Mouse (Mus musculus): ENCODE data around the gene Ak5.
"Not testable (repeated sequence)": the region's sequence is repeated elsewhere in the genome, so short reads cannot be mapped to it uniquely, and the experiment has no call there.

Ak5 gene

DNA sequence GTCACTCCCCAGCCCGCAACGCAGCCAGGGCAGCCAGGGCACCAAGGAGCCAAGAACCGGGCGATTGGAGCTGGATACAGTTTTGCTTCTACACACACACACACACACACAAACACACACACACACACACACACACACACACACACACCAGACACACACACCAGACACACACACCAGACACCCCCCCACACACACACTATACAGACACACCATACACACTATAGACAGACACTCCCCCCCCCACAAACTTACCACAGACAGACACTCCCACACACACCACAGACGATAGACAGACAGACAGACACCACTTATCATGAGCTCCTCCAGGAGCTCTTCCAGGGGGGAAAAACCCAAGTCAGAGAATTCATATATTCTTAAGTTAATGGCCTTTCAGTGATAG is at the start of gene Ak5:
Gene Ak5 (minus strand): TSS at position 122 of the 400 bp plus-strand sequence.
- DNase-seq: no peak

DNA sequence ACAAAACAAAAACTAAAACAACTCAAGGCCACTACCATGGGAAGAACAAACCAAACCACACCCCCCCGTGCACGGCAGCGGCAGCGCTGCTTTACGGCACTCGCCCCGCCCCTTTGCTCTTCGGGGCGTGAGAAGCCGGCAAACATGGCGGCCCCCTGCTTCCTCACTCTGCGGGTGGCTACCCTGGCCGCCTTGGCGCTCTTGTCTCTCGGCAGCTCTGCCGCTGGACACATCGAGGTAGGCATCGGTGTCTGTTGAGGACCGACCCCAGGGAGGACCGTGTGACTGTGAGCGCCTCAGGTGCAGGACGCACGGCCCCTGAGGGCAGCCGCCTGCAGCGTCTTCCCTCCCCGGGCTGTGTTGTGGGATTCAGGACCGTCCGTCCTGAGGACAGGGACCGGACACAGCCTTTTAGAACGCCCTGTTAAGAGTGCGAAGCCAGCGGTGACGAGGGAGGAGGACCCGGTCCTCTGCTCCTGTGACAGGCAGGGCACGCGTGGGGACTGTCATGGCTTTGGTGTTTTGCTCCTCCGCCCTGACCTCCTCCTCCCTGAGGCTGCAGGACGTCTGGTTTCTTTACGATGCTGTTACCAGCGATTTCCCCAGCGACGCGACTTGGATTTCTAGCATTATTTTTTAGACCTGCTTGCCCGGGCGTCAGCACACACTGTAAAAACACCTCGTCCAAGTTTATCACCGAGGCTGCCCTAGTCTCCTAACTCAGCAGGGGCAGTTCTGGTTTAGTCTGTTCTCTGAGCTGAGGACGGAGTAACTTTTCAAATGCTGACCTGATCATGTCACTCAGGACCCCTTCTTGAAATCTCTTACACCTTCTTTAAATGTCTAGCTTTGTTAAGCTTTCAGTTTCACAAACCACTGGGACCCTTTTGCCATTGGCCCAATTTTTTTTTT is 46.1 kb upstream of the Ak5 start, which contains the start of gene Pigk:
Gene Pigk (plus strand): TSS at position 110 of the 912 bp plus-strand sequence.
- DNase-seq: peak; percentile 82

DNA sequence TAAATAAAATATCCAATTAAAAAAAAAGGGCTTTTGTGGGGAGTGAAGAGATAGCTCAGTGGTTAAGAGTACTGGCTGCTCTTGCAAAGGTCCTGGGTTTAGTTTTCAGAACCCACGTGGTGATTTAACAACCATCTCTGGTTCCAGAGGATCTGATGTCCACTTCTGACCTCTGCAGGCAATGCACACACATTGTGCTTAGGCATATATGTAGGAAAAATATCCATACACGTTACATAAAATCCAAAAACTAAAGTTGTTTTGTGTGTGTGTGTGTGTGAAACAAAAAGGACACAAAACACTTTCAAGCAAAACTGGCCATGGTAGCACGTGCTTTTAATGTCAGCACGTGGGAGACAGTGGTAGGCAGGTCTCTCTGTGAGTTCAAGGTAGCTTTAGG is 44.8 kb upstream of the Ak5 start:
- DNase-seq: no peak

DNA sequence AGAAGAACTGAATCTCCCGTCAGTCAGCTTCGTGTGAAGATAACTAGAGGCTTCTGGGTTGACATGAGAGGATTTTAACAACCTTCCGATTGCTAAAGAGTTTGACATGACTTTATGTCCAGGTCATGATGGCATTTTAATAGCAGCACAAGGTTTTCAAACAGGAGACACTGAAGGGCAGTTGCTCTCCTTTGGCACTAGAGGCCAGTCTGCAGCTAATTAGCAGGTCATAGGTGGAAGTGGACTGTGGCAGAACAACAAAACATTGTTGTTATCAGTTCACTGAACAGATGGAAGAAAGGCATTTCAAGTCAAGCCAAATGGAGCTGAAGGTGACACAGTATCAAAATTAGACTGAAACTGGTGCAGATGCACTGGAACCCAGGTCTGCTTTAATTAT is 41.8 kb upstream of the Ak5 start:
- DNase-seq: no peak

DNA sequence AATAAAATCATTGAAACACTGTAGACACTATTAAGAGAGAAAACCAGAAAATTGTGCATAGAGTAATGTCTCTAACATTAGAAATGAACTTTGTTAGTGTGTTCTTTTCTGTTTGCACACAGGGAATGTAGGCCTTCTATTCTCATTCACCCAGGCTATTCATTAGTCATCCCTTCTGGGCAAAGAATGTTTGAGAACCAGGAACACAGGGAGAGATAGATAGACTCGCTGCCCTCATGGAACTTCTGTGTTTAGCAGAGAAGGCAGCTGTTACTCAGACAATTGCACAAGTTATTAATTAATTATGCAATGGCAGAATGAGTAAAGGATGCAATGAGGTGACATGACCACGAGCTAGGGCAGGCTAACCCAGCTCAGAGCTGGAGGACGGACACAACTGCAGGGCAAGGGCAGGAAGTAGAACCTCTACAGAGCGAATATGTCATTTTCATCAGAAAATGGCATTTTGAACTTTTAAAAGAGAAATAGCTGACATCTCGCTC is 39.2 kb upstream of the Ak5 start:
- DNase-seq: no peak

DNA sequence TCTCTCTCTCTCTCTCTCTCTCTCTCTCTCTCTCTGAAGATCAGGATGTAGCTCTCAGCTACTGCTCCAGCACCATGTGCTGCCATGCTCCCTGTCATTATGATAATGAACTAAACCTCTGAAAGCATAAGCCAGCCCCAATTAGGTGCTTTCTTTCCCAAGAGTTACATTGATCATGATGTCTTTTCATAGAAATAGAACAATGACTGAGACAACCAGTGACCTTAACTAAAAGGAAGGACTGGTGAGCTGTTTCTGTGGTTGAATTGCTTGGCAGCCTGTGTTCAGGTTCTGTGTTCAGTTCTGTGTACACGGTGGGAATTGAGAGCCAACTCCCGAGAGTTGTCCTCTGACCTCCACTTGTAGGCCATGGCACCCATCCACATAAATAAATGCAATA is 38.7 kb upstream of the Ak5 start:
- no peak for DNase-seq

DNA sequence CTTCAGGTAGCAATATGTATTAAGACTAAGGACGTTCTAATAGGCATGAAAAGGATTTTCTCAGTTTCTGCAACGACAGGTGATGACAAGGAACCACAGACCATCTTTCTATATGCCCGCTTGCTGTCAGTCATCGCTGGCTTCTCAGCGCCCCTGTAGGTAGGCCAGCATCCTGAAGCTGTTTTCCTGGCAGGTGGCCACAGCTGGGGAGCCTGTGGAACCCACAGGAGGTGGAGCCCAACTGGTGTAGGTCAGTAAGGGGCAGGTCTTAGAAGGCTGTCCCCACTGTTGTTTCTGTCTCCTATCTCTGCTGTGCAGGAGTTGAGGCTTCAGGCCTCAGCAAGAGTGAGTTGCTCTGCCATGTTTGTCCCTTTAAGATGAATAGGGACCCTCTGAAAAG is 37.7 kb upstream of the Ak5 start:
- no peak for DNase-seq

DNA sequence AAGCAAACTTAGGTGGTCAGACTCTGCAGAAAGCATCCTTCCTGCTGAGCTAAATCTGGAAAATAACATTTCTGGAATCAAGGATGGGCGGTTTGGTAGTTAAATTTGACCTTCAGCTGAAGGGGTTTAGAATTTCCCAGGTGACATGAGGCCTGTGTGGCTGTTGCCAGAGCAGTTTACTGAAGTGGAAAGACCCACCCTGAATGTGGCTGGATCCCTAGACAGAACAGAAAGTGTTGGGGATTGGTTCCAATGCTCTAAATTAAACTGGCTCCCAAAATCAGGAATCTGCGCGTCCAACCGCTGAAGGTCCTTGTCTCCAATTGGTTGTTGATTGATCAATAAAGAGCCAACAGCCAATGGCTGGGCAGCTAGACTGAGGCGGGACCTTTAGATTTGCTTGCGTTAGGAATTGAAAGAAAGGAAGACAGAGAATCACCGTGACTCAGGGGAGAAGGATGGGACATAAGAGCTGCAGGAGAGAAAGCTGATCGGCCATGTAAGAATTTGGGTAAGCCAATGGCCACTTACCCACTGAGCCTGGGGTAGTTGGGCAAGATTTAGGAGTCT is 34.2 kb upstream of the Ak5 start:
- DNase-seq: no peak

DNA sequence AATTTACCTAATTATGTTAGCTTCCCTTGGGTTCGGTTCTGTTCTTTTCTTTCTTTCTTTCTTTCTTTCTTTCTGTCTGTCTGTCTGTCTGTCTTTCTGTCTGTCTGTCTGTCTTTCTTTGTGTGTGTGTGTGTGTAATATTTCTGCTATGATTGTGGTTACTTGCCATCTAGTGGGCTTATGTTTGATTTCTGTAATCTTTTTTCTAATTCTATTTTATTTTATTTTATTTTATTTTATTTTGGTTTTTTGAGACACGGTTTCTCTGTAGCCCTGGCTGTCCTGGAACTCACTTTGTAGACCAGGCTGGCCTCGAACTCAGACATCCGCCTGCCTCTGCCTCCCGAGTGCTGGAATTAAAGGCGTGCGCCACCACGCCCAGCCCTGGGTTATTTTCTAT is 33.4 kb upstream of the Ak5 start:
- DNase-seq: not testable (repeated sequence)

DNA sequence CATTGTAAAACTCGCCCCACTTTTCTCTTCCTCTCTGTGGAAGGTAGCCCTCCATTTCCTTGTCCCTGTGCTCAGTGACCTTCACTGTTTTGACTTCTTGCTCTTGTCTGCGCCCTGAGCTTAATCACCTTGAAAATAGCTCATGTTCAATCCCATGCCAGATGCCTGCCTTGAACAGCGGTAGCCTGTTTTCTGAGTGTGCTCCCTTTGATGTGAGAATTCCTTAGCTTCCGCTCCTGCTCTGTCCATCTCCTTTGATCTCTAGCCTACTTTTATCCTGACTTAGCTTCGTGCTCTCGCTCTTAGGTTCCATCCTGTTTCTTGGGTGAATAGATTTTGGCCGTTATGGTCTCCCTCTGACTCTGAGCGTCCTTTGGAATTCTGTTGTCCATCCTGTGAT is 31.1 kb upstream of the Ak5 start:
- no peak for DNase-seq

GRCm38 (mm10) chr3:152698017-152698416 is 29.9 kb upstream of the Ak5 start:
- DNase-seq: no peak

- DNase-seq: no peak
Measured at GRCm38 (mm10) chr3:152694950-152695349, 26.8 kb upstream of the Ak5 start.

DNA sequence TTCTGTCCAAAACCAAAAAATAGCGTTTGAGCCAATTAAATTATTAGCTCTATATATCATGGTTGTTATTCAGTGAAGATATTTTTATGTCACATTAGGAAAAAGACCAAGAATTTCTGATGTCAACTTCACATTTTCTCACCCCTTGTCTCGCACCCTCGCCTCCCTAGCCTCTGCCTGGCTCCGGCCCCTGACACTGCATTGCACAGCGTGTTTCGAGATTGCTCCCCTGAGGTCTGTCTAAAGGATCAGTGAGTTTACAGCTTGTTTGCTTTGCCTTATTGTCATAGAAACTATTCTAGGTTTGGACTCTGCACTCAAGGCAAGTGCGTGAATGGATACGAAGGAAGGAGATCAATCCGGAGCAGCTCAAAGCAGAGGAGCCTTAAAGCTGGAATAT is 20.9 kb upstream of the Ak5 start:
- no peak for DNase-seq

DNA sequence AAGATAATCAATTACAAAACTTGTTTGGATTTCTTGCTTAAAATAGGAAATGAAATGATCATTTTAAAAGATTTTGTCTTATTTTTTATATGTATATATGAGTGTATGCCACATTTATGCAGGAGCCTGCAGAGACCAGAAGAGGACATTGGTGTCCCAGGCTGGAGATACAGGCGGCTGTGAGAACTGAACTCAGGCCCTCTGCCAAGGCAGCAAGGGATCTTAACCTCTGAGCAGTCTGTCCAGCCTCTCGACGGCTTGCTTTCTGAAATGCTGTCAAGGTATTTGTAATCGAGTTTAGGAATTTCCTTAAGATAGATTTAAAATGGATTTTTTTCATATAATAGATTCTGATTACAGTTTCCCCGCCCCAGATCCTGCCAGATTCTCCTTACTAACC is 20.4 kb upstream of the Ak5 start:
- no peak for DNase-seq

GRCm38 (mm10) chr3:152674663-152675062 is 6.5 kb upstream of the Ak5 start:
- DNase-seq: no peak

DNA sequence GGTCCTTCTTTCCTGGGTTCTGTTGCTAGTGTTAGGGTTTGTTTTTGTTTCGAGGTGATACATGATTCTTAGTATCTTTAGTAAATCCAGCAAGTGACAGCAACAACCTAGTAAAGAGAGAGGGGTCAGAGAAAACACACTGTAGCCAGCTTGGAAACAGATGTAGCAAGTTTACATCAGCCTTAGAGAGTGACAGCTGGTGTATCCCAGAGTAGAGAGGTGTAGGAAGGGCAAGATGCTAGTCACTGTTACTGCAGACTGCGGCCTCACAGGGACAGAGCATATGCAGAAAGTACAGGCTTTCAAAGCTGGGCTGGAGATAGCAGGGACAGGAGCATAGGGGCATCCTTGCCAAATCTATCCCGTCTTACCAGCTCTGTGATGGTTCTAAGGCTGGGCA is 1.6 kb upstream of the Ak5 start:
- no peak for DNase-seq

- no peak for DNase-seq
Measured at GRCm38 (mm10) chr3:152668793-152669192, 633 bp upstream of the Ak5 start.

- DNase-seq: no peak
Measured at GRCm38 (mm10) chr3:152667356-152668211, 576 bp downstream of the Ak5 start.

DNA sequence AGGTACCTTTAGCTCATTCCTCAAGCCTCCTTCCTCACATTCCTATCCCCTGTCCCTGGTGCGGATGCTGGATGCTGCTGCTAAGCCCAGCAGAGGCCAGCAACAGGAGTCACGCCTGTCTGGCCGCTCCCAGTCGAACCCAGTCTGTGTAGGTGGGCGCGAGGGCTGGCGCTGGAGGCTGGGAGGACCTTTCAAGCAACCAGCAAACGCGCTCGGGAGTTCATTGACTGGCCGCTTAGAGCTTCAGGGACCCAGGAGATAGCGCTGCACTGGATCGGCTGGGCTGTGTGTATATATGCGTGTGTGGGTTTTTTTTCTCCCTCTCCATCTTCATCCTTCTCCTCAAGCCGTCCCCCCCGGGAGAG is 1.2 kb downstream of the Ak5 start:
- DNase-seq: no peak

DNA sequence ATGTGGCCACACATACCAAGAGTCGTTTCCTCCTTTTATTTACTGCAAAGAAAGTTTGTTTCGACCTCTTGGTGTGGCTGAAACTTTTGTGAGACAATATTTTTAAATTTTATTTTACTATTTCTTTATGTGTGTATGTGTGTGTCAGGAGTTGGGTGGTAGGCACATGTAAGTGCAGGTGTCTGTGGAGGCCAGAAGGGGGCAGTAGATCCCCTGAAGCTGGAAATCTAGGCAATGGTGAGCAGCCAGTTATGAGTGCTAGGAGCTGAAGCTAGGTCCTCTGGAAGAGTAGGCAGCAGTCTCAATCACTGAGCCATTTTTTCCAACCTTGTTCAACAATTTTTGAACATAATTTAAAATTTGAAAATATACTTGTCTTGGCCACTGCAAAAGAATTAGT is 9.6 kb downstream of the Ak5 start:
- DNase-seq: no peak

GRCm38 (mm10) chr3:152651991-152652390 is 16.2 kb downstream of the Ak5 start:
- DNase-seq: no peak

- no peak for DNase-seq
Measured at GRCm38 (mm10) chr3:152644610-152645009, 23.6 kb downstream of the Ak5 start.

DNA sequence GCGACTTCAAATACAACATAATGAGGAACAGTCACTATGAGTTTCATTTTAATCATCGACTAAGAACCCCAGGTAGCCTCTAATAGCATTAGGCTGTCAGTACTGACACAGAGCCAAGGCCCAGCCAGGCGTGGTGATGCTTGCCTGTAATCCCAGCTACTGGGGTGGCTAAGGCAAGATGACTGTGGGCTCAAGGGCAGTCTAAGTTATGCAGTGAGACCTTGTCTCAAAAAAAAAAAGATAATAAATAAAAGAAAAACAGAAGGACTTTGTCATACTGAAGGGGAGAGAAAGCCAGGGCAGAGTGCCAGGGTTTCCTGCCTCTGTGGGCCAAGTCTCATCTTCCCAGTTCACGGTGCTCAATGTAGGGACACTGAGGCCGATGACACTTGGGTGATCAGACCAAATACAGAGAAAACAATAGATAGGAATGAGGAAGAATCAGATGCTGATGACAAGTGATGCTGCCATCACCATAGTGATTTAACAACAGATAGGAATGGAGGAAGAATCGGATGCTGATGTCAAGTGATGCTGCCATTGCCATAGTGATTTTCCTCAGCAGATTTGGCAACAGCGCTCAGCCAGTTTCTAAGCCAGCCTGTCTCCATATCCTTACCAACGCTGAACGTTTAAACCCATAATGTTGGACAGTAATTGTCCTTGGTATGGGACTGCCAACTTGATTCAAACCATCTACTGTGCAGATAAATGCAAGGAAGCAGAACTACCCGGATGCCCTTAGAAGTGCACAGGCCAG is 42.9 kb downstream of the Ak5 start:
- no peak for DNase-seq

All from cerebellum, adult 11 months (tissue).